Mouse (Mus musculus) liver, embryonic 16.5 days (tissue): ENCODE results near the gene Dcaf5. TPM values are rescaled to one million over a fixed set of nuclear protein-coding genes. Genes with fewer than 3 reads are reported as not detected.

Experiments
- ATAC-seq: fragments of 200-750 bp; cut with Nextera tagmentation; 2 replicates; pipeline ENCODE4 v1.8.0; 2017; ENCODE audit warnings: low read depth, mild to moderate bottlenecking, moderate number of reproducible peaks, moderate library complexity
- H3K27ac ChIP-seq: fragments of 300-500 bp; sonication (generic); 2 replicates; pipeline ENCODE4 v1.5.1; 2014; ENCODE audit warnings: mild to moderate bottlenecking, low read length
- H3K27me3 ChIP-seq: fragments of 300-500 bp; sonication (generic); 2 replicates; pipeline ENCODE4 v1.6.1; 2014; ENCODE audit warnings: low read depth, low read length, mixed read lengths; ENCODE audit not compliant: control insufficient read depth, insufficient read depth
- H3K36me3 ChIP-seq: fragments of 300-500 bp; sonication (generic); 2 replicates; pipeline ENCODE4 v1.6.1; 2014; ENCODE audit warnings: mild to moderate bottlenecking; ENCODE audit not compliant: control insufficient read depth, insufficient read depth
- H3K4me1 ChIP-seq: fragments of 300-500 bp; sonication (generic); 2 replicates; pipeline ENCODE4 v1.6.1; 2014; ENCODE audit warnings: low read depth, low read length, mixed read lengths; ENCODE audit not compliant: control insufficient read depth
- H3K4me2 ChIP-seq: fragments of 300-500 bp; sonication (generic); 2 replicates; pipeline ENCODE4 v1.6.1; 2014; ENCODE audit warnings: low read depth, low read length, mixed read lengths
- H3K4me3 ChIP-seq: fragments of 300-500 bp; sonication (generic); 2 replicates; pipeline ENCODE4 v1.5.1; 2014; ENCODE audit warnings: low read depth, mild to moderate bottlenecking, low read length
- H3K9ac ChIP-seq: fragments of 300-500 bp; sonication (generic); 2 replicates; pipeline ENCODE4 v1.6.1; 2014; ENCODE audit warnings: low read depth, low read length
- H3K9me3 ChIP-seq: fragments of 300-500 bp; sonication (generic); replicated peaks from 2 replicates; pipeline ENCODE4 v1.6.1; 2016; ENCODE audit warnings: low read length; ENCODE audit not compliant: control insufficient read depth
- WGBS: fragments of 180-500 bp; shearing (Covaris S2); extraction: QIAGEN DNeasy Blood & Tissue Kit; methylation state at CpG from one replicate; pipeline ENCODE4 v1.1.7; 2014; ENCODE audit not compliant: insufficient replicate concordance; 5-methylcytosine and 5-hydroxymethylcytosine counted together
- polyA plus RNA-seq: library from polyadenylated mRNA; unstranded; fragments of >200 nt; fragmentation: Nextera tagmentation; extraction: Ambion mirVana; gene quantifications from 2 replicates; pipeline ENCODE4 v1.2.1, GENCODE M21; 2015

The Dcaf5 gene
- polyA plus RNA-seq, 1 experiment from 2014 or later = 2.4 TPM

GRCm38 (mm10) chr12:80344777-80345231, 91.6 kb downstream of the Dcaf5 start:
- no peak overlapping the region for H3K27ac ChIP-seq
- peaks cover 5% of the 10 kb centered on the region for H3K36me3 ChIP-seq
- 61% methylated on average over 6 of the region's 6 CpGs for WGBS
- no peak overlapping the region for H3K4me3 ChIP-seq
- H3K4me1 ChIP-seq = no peaks in the 10 kb centered on the region
- H3K27me3 ChIP-seq = no peaks in the 10 kb centered on the region
- H3K9ac ChIP-seq = no peak overlapping the region
- no peaks in the 10 kb centered on the region for H3K9me3 ChIP-seq
- H3K4me2 ChIP-seq = no peak overlapping the region
- ATAC-seq = no peak

DNA sequence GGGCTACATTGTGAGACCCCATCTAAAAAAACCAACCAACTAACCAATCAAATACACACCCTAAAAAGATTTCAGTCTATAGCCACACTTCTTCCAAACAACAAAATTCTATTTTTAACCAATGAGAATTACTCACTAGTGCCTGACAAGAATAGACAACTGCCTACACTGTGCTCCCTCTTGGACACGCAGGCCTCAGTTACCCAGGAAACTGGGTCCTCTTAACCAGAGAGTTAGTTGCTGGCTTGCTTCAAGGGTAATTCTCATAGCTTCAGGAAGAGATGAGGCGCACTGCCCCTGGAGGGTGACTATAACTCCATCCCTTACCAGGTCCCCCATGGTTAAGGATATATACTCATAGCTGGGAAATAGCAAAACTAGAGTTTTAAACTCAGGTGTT, 95.5 kb downstream of the Dcaf5 start:
- H3K4me1 ChIP-seq = no peaks in the 10 kb centered on the region; the same call in 1 of the 2 replicates
- no peaks in the 10 kb centered on the region for H3K27me3 ChIP-seq
- no peak for ATAC-seq
- no peak overlapping the region for H3K9ac ChIP-seq
- H3K4me3 ChIP-seq = no peak overlapping the region
- H3K27ac ChIP-seq = no peak overlapping the region
- H3K36me3 ChIP-seq = peaks cover 7% of the 10 kb centered on the region
- no peak overlapping the region for H3K4me2 ChIP-seq
- 75% methylated on average over 2 of the region's 2 CpGs for WGBS
- H3K9me3 ChIP-seq = no peaks in the 10 kb centered on the region

GRCm38 (mm10) chr12:80334162-80334561, 102.2 kb downstream of the Dcaf5 start:
- Histone ChIP-seq H3K4me3 (no peak overlapping the region), H3K9ac (no peak overlapping the region), H3K36me3 (peaks cover 5% of the 10 kb centered on the region), H3K27ac (no peak overlapping the region), H3K9me3 (no peaks in the 10 kb centered on the region), H3K4me2 (no peak overlapping the region), H3K4me1 (peaks cover 5% of the 10 kb centered on the region; the same call in 1 of the 2 replicates), H3K27me3 (no peaks in the 10 kb centered on the region)
- ATAC-seq = peak; percentile 27; the same call in 1 of the 2 replicates
- 17% methylated on average over 4 of the region's 4 CpGs for WGBS

- ATAC-seq = peak; percentile 16; the same call in 1 of the 2 replicates
- Histone ChIP-seq H3K9ac (no peak overlapping the region), H3K9me3 (no peaks in the 10 kb centered on the region), H3K36me3 (no peaks in the 10 kb centered on the region), H3K4me2 (no peak overlapping the region), H3K27ac (peak overlapping the region; percentile 19; the same call in 1 of the 2 replicates), H3K27me3 (no peaks in the 10 kb centered on the region), H3K4me3 (no peak overlapping the region), H3K4me1 (peaks cover 5% of the 10 kb centered on the region; the same call in 1 of the 2 replicates)
- 12% methylated on average over 2 of the region's 2 CpGs for WGBS
Measured at GRCm38 (mm10) chr12:80331634-80332033, 104.8 kb downstream of the Dcaf5 start.

DNA sequence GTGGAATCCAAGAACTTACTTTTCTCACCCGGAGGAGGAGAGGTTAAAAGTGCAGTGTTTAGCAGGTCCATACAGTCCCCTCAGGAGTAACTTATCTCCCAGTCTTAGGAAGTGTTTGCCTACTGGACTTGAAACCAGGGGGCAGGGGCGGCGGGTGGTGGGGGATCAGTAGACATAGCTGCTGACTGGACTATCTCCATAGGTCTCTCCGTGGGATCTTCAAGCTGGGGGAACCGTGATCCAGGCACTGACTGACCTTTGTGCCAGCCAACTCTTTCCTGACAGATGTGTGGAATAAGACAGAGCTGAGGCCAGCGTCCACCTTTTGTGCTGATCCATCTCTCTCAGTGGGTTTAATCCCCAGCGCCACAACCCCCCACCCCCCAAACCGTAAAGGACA, 105.6 kb downstream of the Dcaf5 start:
- Histone ChIP-seq H3K4me3 (no peak overlapping the region), H3K36me3 (no peaks in the 10 kb centered on the region), H3K9me3 (no peaks in the 10 kb centered on the region), H3K27ac (no peak overlapping the region), H3K4me2 (no peak overlapping the region), H3K9ac (no peak overlapping the region), H3K27me3 (no peaks in the 10 kb centered on the region), H3K4me1 (peaks cover 5% of the 10 kb centered on the region; the same call in 1 of the 2 replicates)
- WGBS = 73% methylated on average over 8 of the region's 8 CpGs
- ATAC-seq = no peak

DNA sequence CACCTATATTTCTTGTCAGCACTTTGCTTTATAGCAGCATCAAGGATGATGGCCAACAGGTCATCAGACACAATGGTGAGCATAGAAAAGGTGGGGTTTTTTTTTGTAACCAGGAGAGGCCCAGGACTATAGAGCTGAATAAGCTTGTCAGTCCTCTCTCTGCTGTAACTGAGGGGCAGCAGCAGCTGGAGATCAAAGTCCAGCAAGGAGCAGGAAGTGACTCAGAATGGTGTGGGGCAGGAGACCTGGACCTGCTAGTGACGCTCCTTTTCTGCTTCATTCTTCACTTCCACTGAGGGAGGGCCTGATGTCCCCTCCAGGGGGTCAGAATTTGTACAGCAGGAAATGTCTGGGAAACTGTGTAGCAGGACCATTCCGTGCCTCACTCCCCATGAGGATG, 106.8 kb downstream of the Dcaf5 start:
- H3K27me3 ChIP-seq = no peaks in the 10 kb centered on the region

GRCm38 (mm10) chr12:80326047-80326446, 110.4 kb downstream of the Dcaf5 start:
- H3K27me3 ChIP-seq = no peaks in the 10 kb centered on the region
- no peaks in the 10 kb centered on the region for H3K36me3 ChIP-seq
- H3K27ac ChIP-seq = no peak overlapping the region
- H3K4me2 ChIP-seq = no peak overlapping the region
- H3K9ac ChIP-seq = no peak overlapping the region
- H3K4me1 ChIP-seq = peaks cover 11% of the 10 kb centered on the region
- ATAC-seq = no peak
- no peaks in the 10 kb centered on the region for H3K9me3 ChIP-seq
- no peak overlapping the region for H3K4me3 ChIP-seq

More for the DNA sequence above, 106.8 kb downstream of the Dcaf5 start:
- Histone ChIP-seq H3K4me3 (no peak overlapping the region), H3K27ac (no peak overlapping the region), H3K4me1 (peaks cover 12% of the 10 kb centered on the region), H3K9ac (no peak overlapping the region), H3K9me3 (no peaks in the 10 kb centered on the region), H3K4me2 (no peak overlapping the region), H3K36me3 (no peaks in the 10 kb centered on the region)
- 28% methylated on average over 2 of the region's 2 CpGs for WGBS
- no peak for ATAC-seq

DNA sequence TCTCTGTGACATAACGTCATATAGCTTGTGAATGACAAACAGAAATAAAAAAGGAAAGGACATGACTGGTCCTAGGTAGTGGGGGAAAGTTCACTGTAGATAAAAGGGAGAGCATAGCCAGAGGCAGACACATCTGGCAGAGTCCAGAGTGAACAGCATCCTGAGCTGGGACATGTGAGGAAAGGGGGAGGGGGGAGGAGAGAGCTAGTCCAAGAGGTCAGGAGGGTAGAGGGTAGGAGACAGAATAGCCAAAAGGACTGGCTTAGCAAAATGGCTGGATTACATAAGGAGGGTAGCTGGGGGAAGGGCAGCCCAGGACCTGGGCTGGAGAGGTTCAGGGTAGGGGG, 111.6 kb downstream of the Dcaf5 start:
- H3K9ac ChIP-seq = no peak overlapping the region
- H3K4me2 ChIP-seq = no peak overlapping the region
- H3K27ac ChIP-seq = no peak overlapping the region
- no peaks in the 10 kb centered on the region for H3K9me3 ChIP-seq
- peak; percentile 64 for ATAC-seq
- H3K4me3 ChIP-seq = no peak overlapping the region
- no peaks in the 10 kb centered on the region for H3K36me3 ChIP-seq
- peaks cover 9% of the 10 kb centered on the region for H3K4me1 ChIP-seq
- no peaks in the 10 kb centered on the region for H3K27me3 ChIP-seq
- 44% methylated on average over 1 of the region's 1 CpGs for WGBS

- Histone ChIP-seq H3K9ac (no peak overlapping the region), H3K36me3 (no peaks in the 10 kb centered on the region), H3K9me3 (no peaks in the 10 kb centered on the region), H3K4me1 (peaks cover 9% of the 10 kb centered on the region), H3K27ac (no peak overlapping the region), H3K4me3 (no peak overlapping the region), H3K27me3 (no peaks in the 10 kb centered on the region), H3K4me2 (no peak overlapping the region)
- WGBS = 54% methylated on average over 9 of the region's 9 CpGs
- no peak; the same call in 1 of the 2 replicates for ATAC-seq
Measured at GRCm38 (mm10) chr12:80324051-80324784, 112.2 kb downstream of the Dcaf5 start.
